Mouse (Mus musculus) liver, embryonic 16.5 days (tissue): Measurements from ENCODE around the gene Fzd4. TPM values are rescaled to one million over a fixed set of nuclear protein-coding genes. Genes with fewer than 3 reads are reported as not detected.

Experiments
- ATAC-seq: fragments of 200-750 bp; cut with Nextera tagmentation; 2 replicates; pipeline ENCODE4 v1.8.0; 2017; ENCODE audit warnings: low read depth, mild to moderate bottlenecking, moderate number of reproducible peaks, moderate library complexity
- H3K27ac ChIP-seq: fragments of 300-500 bp; sonication (generic); 2 replicates; pipeline ENCODE4 v1.5.1; 2014; ENCODE audit warnings: mild to moderate bottlenecking, low read length
- H3K27me3 ChIP-seq: fragments of 300-500 bp; sonication (generic); 2 replicates; pipeline ENCODE4 v1.6.1; 2014; ENCODE audit warnings: low read depth, low read length, mixed read lengths; ENCODE audit not compliant: control insufficient read depth, insufficient read depth
- H3K36me3 ChIP-seq: fragments of 300-500 bp; sonication (generic); 2 replicates; pipeline ENCODE4 v1.6.1; 2014; ENCODE audit warnings: mild to moderate bottlenecking; ENCODE audit not compliant: control insufficient read depth, insufficient read depth
- H3K4me1 ChIP-seq: fragments of 300-500 bp; sonication (generic); 2 replicates; pipeline ENCODE4 v1.6.1; 2014; ENCODE audit warnings: low read depth, low read length, mixed read lengths; ENCODE audit not compliant: control insufficient read depth
- H3K4me2 ChIP-seq: fragments of 300-500 bp; sonication (generic); 2 replicates; pipeline ENCODE4 v1.6.1; 2014; ENCODE audit warnings: low read depth, low read length, mixed read lengths
- H3K4me3 ChIP-seq: fragments of 300-500 bp; sonication (generic); 2 replicates; pipeline ENCODE4 v1.5.1; 2014; ENCODE audit warnings: low read depth, mild to moderate bottlenecking, low read length
- H3K9ac ChIP-seq: fragments of 300-500 bp; sonication (generic); 2 replicates; pipeline ENCODE4 v1.6.1; 2014; ENCODE audit warnings: low read depth, low read length
- H3K9me3 ChIP-seq: fragments of 300-500 bp; sonication (generic); replicated peaks from 2 replicates; pipeline ENCODE4 v1.6.1; 2016; ENCODE audit warnings: low read length; ENCODE audit not compliant: control insufficient read depth
- WGBS: fragments of 180-500 bp; shearing (Covaris S2); extraction: QIAGEN DNeasy Blood & Tissue Kit; methylation state at CpG from one replicate; pipeline ENCODE4 v1.1.7; 2014; ENCODE audit not compliant: insufficient replicate concordance; 5-methylcytosine and 5-hydroxymethylcytosine counted together
- polyA plus RNA-seq: library from polyadenylated mRNA; unstranded; fragments of >200 nt; fragmentation: Nextera tagmentation; extraction: Ambion mirVana; gene quantifications from 2 replicates; pipeline ENCODE4 v1.2.1, GENCODE M21; 2015

Gene Fzd4
- polyA plus RNA-seq, 1 experiment from 2014 or later: 2.6 TPM

DNA sequence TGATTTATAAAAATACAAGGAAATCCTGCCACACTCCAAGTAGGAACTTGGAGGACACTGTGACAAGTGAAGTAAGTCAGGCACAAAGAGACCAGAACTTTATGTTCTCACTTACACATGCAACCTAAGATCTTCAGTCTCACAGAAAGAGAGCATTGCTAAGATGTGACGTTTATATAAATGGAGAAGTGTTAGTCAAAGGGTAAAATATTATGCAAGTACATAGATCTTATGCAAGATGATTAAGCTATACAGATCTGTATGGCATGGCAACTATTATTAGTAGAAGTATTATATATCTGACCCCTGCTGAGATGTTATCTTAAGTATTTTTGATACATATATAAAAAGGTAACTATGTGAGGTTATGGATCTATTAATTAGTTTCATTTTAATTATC is 8.8 kb upstream of the Fzd4 start:
- Histone ChIP-seq H3K27me3 (no peaks in the 10 kb centered on the region), H3K36me3 (no peaks in the 10 kb centered on the region), H3K4me1 (no peaks in the 10 kb centered on the region), H3K27ac (no peak overlapping the region), H3K9me3 (no peaks in the 10 kb centered on the region), H3K4me3 (no peak overlapping the region), H3K9ac (no peak overlapping the region), H3K4me2 (no peak overlapping the region)
- WGBS: 53% methylated on average over 1 of the region's 1 CpGs
- ATAC-seq: no peak

DNA sequence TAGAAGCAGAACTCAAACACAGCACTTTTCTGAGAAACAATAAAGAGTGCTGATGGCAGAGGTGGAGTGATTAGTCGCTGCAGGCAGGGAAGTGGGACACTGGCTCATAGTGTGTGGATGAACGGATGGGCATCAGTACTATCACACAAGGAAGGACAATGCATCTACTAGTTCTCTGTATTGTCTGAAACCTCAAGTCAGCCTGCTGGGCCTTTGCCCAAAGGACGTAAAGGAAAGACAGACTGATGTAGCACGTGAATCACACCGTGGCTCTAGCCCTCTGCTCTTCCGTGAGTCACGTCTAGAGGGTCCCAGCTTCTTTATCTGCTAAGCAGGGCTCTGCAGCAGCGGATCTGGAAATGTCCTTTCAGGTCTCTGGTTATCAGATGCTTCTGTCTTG is 7.8 kb upstream of the Fzd4 start:
- Histone ChIP-seq H3K27ac (no peak overlapping the region), H3K9me3 (no peaks in the 10 kb centered on the region), H3K27me3 (no peaks in the 10 kb centered on the region), H3K9ac (no peak overlapping the region), H3K36me3 (no peaks in the 10 kb centered on the region), H3K4me1 (no peaks in the 10 kb centered on the region), H3K4me2 (no peak overlapping the region), H3K4me3 (no peak overlapping the region)
- ATAC-seq: no peak
- WGBS: 61% methylated on average over 8 of the region's 8 CpGs

DNA sequence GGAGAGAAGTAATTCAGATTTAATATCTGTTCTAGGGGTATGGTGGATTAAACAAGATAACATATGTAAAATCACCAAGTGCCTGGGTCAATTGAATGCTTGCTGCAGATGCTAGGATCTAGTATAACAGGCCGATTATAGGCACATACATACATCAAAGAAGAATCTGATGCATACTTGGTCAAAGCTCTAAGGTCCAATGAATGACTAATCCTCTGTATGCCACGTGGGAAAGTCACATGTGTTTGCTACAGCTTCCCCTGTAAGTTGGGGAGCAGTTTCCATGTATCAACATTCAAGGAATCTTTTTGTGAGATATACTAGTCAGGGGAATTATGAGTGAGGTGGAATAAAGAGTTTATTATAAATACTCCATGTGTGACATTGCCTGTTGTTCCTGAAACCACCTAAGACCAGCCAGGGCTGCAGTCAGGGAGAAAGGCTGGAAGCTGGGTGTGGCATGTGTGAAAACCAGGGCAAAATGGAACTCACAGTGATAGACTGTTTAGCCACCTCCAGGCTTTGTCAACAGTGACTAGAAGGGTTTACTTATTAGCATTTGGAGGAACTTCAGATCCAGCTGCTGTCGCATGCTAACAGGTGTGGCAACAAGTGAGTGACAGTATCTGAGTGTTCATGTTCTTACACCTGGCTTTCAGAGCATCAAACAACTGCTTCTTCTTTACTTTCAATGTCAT is 6.2 kb upstream of the Fzd4 start:
- Histone ChIP-seq H3K4me1 (no peaks in the 10 kb centered on the region), H3K27me3 (peaks cover 7% of the 10 kb centered on the region), H3K4me3 (no peak overlapping the region), H3K27ac (no peak overlapping the region), H3K9me3 (no peaks in the 10 kb centered on the region), H3K9ac (no peak overlapping the region), H3K36me3 (no peaks in the 10 kb centered on the region), H3K4me2 (no peak overlapping the region)
- WGBS: 46% methylated on average over 3 of the region's 3 CpGs
- peak; percentile 66 for ATAC-seq

DNA sequence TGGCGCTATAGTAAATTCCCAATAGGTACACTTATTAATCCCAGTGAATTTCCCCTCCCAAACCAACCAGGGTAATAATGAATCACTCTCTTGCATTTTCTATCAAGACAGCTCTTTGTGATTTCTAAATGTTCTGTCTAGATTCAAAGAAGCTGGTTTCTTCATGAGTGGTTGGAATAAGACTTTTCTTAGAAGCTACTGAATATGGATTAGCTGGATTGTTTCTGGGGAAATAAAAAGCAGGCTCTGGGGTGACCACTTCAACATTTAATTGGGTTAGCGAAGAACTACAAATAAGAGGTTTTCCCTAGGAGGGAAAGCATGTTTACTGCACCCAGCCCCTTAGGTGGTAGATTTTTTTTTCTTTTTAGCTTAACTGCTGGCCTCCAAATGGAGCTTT is 3.4 kb upstream of the Fzd4 start:
- Histone ChIP-seq H3K9me3 (no peaks in the 10 kb centered on the region), H3K4me3 (no peak overlapping the region), H3K27ac (no peak overlapping the region), H3K27me3 (peaks cover 30% of the 10 kb centered on the region), H3K9ac (no peak overlapping the region), H3K36me3 (no peaks in the 10 kb centered on the region), H3K4me2 (no peak overlapping the region), H3K4me1 (no peaks in the 10 kb centered on the region)
- 59% methylated on average over 2 of the region's 2 CpGs for WGBS
- ATAC-seq: no peak

DNA sequence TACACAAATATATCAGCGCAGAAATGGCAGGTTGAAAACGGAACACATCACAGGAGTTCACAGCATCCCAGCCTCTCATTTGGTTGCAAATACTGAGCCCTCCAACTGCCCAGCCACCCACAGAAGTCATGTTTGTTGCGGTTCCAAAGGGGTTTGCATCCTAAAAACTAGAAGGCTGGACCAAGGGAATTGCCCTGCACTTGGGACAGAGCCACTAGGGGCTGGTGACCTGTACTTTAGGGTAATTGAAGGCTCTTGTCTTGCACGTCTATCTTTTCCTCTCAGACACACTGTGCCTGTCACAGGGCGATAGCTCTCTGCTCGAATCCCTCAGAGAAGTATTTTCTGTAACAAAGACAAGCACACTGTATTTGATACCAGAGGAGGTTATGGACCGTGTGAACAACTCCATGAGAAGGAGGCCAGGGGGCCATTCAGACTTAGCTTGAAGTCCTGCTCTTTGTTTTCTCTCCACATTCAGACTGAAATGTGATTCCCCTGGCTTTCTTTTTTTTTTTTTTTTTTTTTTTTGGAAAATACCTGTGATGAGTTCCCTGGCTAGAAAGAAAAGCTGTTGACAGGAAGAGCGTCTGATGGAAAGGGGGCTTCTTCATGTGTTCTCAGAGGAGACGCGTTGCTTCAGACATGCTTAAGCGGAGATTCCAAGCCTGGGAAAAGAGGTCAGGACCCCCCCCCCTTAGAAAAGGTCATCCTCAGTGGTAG is 2.9 kb upstream of the Fzd4 start:
- Histone ChIP-seq H3K9me3 (no peaks in the 10 kb centered on the region), H3K4me2 (no peak overlapping the region), H3K9ac (no peak overlapping the region), H3K27ac (no peak overlapping the region), H3K4me3 (no peak overlapping the region), H3K27me3 (peaks cover 34% of the 10 kb centered on the region), H3K36me3 (no peaks in the 10 kb centered on the region), H3K4me1 (no peaks in the 10 kb centered on the region)
- WGBS: 56% methylated on average over 11 of the region's 11 CpGs
- no peak for ATAC-seq

DNA sequence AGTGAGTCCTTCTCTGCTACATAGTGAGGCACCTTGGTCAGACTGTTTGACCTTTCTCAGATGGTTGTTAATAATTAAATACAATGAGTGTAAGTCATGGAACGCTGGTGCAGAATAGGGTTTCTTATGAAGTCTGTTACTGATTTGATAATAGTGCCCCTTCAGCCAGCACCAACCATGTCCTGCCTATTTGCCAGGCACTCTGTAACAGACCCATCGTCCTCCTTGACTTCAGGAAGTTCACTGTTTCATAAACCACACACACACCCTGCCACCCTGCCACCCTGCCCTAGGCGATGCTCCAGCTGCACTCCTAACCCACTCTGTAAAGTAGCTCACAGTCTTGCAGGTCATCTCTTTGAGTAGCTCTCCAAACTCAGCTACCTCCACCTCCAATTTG is 2.2 kb upstream of the Fzd4 start:
- WGBS: 40% methylated on average over 3 of the region's 3 CpGs
- Histone ChIP-seq H3K9me3 (no peaks in the 10 kb centered on the region), H3K4me3 (no peak overlapping the region), H3K36me3 (no peaks in the 10 kb centered on the region), H3K27ac (no peak overlapping the region), H3K9ac (no peak overlapping the region), H3K27me3 (peaks cover 34% of the 10 kb centered on the region), H3K4me1 (no peaks in the 10 kb centered on the region), H3K4me2 (no peak overlapping the region)
- ATAC-seq: no peak

DNA sequence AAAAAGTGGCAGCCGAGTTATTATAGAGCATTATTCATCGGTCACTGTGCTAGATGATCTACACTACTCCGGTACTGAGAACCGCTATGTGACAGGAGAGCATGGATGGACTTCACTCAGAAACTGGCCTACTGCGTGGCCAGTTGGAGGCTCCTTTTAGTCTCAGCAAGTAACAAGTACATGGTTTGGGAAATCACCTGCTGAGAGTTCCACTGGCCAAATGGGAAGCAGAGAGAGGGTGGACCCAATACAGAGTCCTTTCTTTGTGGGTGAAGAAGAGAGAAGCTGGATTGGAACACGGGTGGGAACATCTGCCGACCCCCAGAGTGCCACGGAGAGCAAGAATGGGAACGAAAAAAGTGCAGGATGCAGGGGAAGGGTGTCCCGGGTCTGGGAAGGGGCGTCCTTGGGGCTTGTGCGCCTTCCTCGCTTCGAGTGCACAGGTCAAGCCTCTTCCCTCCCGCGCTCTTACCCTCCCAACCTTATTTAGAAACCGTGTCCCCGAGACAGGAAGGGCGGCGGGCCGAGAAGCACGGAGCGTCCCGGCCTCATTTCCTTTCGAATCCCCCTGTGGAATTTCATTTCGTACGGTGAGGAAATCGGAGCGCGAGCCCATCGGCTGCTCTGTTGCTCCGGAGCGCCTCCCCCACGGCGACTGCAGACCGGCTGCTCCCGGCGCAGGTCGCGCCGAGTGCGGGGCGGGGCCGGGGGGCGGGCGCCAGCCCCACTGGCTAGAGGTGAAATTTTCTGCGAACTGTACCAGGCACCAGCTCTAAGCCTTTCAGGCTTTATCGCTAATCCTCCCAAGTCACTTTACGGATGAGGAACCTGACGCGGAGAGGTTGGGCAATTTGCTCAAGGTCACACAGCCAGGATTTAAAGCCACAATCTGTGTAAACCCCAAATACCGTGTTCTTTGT is 842 bp upstream of the Fzd4 start:
- Histone ChIP-seq H3K4me2 (peak overlapping the region; percentile 79), H3K27ac (peak overlapping the region; percentile 82), H3K9ac (peak overlapping the region; percentile 50), H3K4me3 (peak overlapping the region; percentile 70), H3K27me3 (peaks cover 34% of the 10 kb centered on the region), H3K4me1 (peaks cover under 1% of the 10 kb centered on the region; the same call in 1 of the 2 replicates), H3K36me3 (no peaks in the 10 kb centered on the region; the same call in 1 of the 2 replicates), H3K9me3 (no peaks in the 10 kb centered on the region)
- WGBS: 5% methylated on average over 52 of the region's 52 CpGs
- peak; percentile 78 for ATAC-seq

DNA sequence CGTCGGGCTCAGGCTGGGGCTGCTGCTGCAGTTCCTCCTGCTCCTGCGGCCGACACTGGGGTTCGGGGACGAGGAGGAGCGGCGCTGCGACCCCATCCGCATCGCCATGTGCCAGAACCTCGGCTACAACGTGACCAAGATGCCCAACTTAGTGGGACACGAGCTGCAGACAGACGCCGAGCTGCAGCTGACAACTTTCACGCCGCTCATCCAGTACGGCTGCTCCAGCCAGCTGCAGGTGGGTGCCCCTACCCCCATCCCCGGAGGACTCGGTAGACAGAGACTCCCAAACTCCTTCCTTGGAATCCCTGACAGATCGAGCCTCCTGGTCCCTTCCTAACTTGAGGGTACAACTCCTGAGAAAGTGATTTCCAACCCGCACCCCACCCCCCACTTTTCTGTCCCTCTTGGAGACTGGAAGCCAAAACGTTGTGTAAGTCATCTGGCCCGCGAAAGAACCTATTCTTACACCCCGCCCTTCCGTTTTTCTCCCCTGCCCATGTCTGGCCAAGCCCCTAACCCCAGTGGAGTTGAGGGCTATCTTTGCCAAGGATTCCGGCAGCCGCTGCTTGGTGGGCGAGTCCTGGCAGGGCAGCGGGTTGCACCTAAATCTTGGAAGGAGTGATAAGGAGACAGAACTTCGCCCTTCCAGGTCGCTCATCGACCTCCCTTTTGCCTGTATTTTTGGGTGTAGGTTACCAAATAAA is 732 bp downstream of the Fzd4 start:
- Histone ChIP-seq H3K4me3 (peak overlapping the region; percentile 70), H3K9ac (peak overlapping the region; percentile 71), H3K4me2 (peak overlapping the region; percentile 79), H3K36me3 (no peaks in the 10 kb centered on the region; the same call in 1 of the 2 replicates), H3K27me3 (peaks cover 34% of the 10 kb centered on the region), H3K9me3 (no peaks in the 10 kb centered on the region), H3K27ac (peak overlapping the region; percentile 63), H3K4me1 (peaks cover 4% of the 10 kb centered on the region)
- no peak for ATAC-seq
- under 1% methylated on average over 35 of the region's 35 CpGs for WGBS
